Mouse (Mus musculus) c-Kit-negative CD71-positive TER-119-positive erythroid progenitor cells, embryonic 14.5 days (primary cell): ENCODE data around the gene Camta1.
A peak's percentile ranks its signal among the peaks of the same experiment; 100 is the strongest.

Experiments used
- DNase-seq: peaks from one replicate; pipeline ENCODE4 v3.0.0-alpha.2; 2013; ENCODE audit warnings: low read depth, low spot score

Gene Camta1

GRCm38 (mm10) chr4:150990148-150990547 is 871.5 kb downstream of the Camta1 start:
- no peak for DNase-seq

- DNase-seq = no peak
Observed at GRCm38 (mm10) chr4:150980153-150980552, 881.5 kb downstream of the Camta1 start.

- DNase-seq = no peak
Observed at GRCm38 (mm10) chr4:150979455-150979854, 882.2 kb downstream of the Camta1 start.

GRCm38 (mm10) chr4:150978156-150978910 is 883.3 kb downstream of the Camta1 start:
- no peak for DNase-seq

- no peak for DNase-seq
Observed at GRCm38 (mm10) chr4:150975145-150975544, 886.5 kb downstream of the Camta1 start.

- no peak for DNase-seq
Observed at GRCm38 (mm10) chr4:150973264-150973663, 888.4 kb downstream of the Camta1 start.

GRCm38 (mm10) chr4:150968956-150969355 is 892.7 kb downstream of the Camta1 start:
- no peak for DNase-seq

- DNase-seq = peak; percentile 17
Observed at GRCm38 (mm10) chr4:150966556-150966955, 895.1 kb downstream of the Camta1 start.

- no peak for DNase-seq
Observed at GRCm38 (mm10) chr4:150965555-150965951, 896.1 kb downstream of the Camta1 start.

- DNase-seq = peak; percentile 42
Observed at GRCm38 (mm10) chr4:150964635-150965554, 896.8 kb downstream of the Camta1 start.

- DNase-seq = no peak
Observed at GRCm38 (mm10) chr4:150963711-150964110, 898.0 kb downstream of the Camta1 start.

GRCm38 (mm10) chr4:150962231-150962630 is 899.4 kb downstream of the Camta1 start:
- DNase-seq = no peak

GRCm38 (mm10) chr4:150958536-150958935 is 903.1 kb downstream of the Camta1 start:
- DNase-seq = no peak

GRCm38 (mm10) chr4:150957106-150957458 is 904.6 kb downstream of the Camta1 start:
- no peak for DNase-seq

GRCm38 (mm10) chr4:150956369-150957105 is 905.1 kb downstream of the Camta1 start:
- no peak for DNase-seq

GRCm38 (mm10) chr4:150950972-150951371 is 910.7 kb downstream of the Camta1 start:
- DNase-seq = no peak

GRCm38 (mm10) chr4:150944707-150945106 is 917.0 kb downstream of the Camta1 start:
- no peak for DNase-seq

GRCm38 (mm10) chr4:150939991-150940651 is 921.6 kb downstream of the Camta1 start:
- no peak for DNase-seq

GRCm38 (mm10) chr4:150938063-150938452 is 923.6 kb downstream of the Camta1 start:
- no peak for DNase-seq

GRCm38 (mm10) chr4:150937293-150938062 is 924.2 kb downstream of the Camta1 start:
- no peak for DNase-seq

- DNase-seq = no peak
Observed at GRCm38 (mm10) chr4:150933503-150933902, 928.2 kb downstream of the Camta1 start.
